Mouse (Mus musculus) midbrain, embryonic 14.5 days (tissue): ENCODE measurements at regions not wholly inside any gene's neighbourhood (a gene's known extent, or its start where the extent isn't known, plus 50 kb on each side); places are given as distances from the start of the nearest gene placed in this dataset.
A peak's percentile ranks its signal among the peaks of the same experiment; 100 is the strongest.

Source experiments
- ATAC-seq: fragments of 200-750 bp; cut with Nextera tagmentation; 2 replicates; pipeline ENCODE4 v1.8.0; 2017; ENCODE audit warnings: moderate number of reproducible peaks, moderate library complexity; ENCODE audit not compliant: low FRiP score, low TSS enrichment
- DNase-seq: peaks from one replicate; pipeline ENCODE4 v3.0.0-alpha.2; 2015
- H3K27ac ChIP-seq: fragments of 300-500 bp; sonication (generic); replicated peaks from 2 replicates; pipeline ENCODE4 v1.5.1; 2014; ENCODE audit warnings: mild to moderate bottlenecking, low read depth, low read length, moderate library complexity
- H3K27me3 ChIP-seq: fragments of 300-500 bp; sonication (generic); 2 replicates; pipeline ENCODE4 v1.6.1; 2014; ENCODE audit warnings: low read length, control low read depth, mixed read lengths; ENCODE audit not compliant: control insufficient read depth, insufficient read depth
- H3K36me3 ChIP-seq: fragments of 300-500 bp; sonication (generic); 2 replicates; pipeline ENCODE4 v1.6.1; 2014; ENCODE audit warnings: low read length, control low read depth; ENCODE audit not compliant: control insufficient read depth, insufficient read depth
- H3K4me1 ChIP-seq: fragments of 300-500 bp; sonication (generic); 2 replicates; pipeline ENCODE4 v1.6.1; 2014; ENCODE audit warnings: mild to moderate bottlenecking, antibody characterized with exemption, low read length, control low read depth; ENCODE audit not compliant: control insufficient read depth, insufficient read depth
- H3K4me2 ChIP-seq: fragments of 300-500 bp; sonication (generic); 2 replicates; pipeline ENCODE4 v1.6.1; 2014; ENCODE audit warnings: mild to moderate bottlenecking, low read length, moderate library complexity
- H3K4me3 ChIP-seq: fragments of 300-500 bp; sonication (generic); replicated peaks from 2 replicates; pipeline ENCODE4 v1.5.1; 2014; ENCODE audit warnings: low read depth, low read length
- H3K9ac ChIP-seq: fragments of 300-500 bp; sonication (generic); replicated peaks from 2 replicates; pipeline ENCODE4 v1.6.1; 2014; ENCODE audit warnings: mild to moderate bottlenecking, low read length, moderate library complexity
- H3K9me3 ChIP-seq: fragments of 300-500 bp; sonication (generic); 2 replicates; pipeline ENCODE4 v1.6.1; 2016; ENCODE audit warnings: low read length, control low read depth, mixed read lengths; ENCODE audit not compliant: control insufficient read depth
- WGBS: fragments of 180-500 bp; shearing (Covaris S2); extraction: QIAGEN DNeasy Blood & Tissue Kit; methylation state at CpG from one replicate; pipeline ENCODE4 v1.1.7; 2014; 5-methylcytosine and 5-hydroxymethylcytosine counted together

- Histone ChIP-seq H3K4me1 (no peaks in the 10 kb centered on the region), H3K27me3 (no peaks in the 10 kb centered on the region), H3K27ac (no peak overlapping the region), H3K9me3 (no peaks in the 10 kb centered on the region), H3K9ac (no peak overlapping the region), H3K4me3 (no peak overlapping the region), H3K4me2 (no peak overlapping the region), H3K36me3 (no peaks in the 10 kb centered on the region)
- 95% methylated on average over 1 of the region's 1 CpGs for WGBS
- no peak for DNase-seq
- no peak for ATAC-seq
These were observed 2630.6 kb upstream of the Gm7489 start for GRCm38 (mm10) chr15:51254143-51254542.

- Histone ChIP-seq H3K36me3 (no peaks in the 10 kb centered on the region), H3K9me3 (no peaks in the 10 kb centered on the region), H3K4me1 (no peaks in the 10 kb centered on the region), H3K4me3 (no peak overlapping the region), H3K27me3 (no peaks in the 10 kb centered on the region), H3K4me2 (no peak overlapping the region), H3K9ac (no peak overlapping the region), H3K27ac (no peak overlapping the region)
- no peak for DNase-seq
- ATAC-seq = no peak
These were observed 2629.5 kb upstream of the Gm7489 start for GRCm38 (mm10) chr15:51255203-51255615.

- H3K4me1 ChIP-seq = no peaks in the 10 kb centered on the region
- 82% methylated on average over 3 of the region's 3 CpGs for WGBS
- no peaks in the 10 kb centered on the region for H3K36me3 ChIP-seq
- ATAC-seq (no peak), DNase-seq (no peak)
- no peaks in the 10 kb centered on the region for H3K9me3 ChIP-seq
- H3K4me3 ChIP-seq = no peak overlapping the region
- H3K4me2 ChIP-seq = no peak overlapping the region
- no peaks in the 10 kb centered on the region for H3K27me3 ChIP-seq
- no peak overlapping the region for H3K9ac ChIP-seq
- no peak overlapping the region for H3K27ac ChIP-seq
These were observed 2628.0 kb upstream of the Gm7489 start for GRCm38 (mm10) chr15:51256681-51257080.

GRCm38 (mm10) chr15:51264599-51265163 is 2620.0 kb upstream of the Gm7489 start:
- Histone ChIP-seq H3K4me2 (no peak overlapping the region), H3K9ac (no peak overlapping the region), H3K4me3 (no peak overlapping the region), H3K27me3 (no peaks in the 10 kb centered on the region), H3K27ac (no peak overlapping the region), H3K9me3 (no peaks in the 10 kb centered on the region), H3K36me3 (no peaks in the 10 kb centered on the region), H3K4me1 (no peaks in the 10 kb centered on the region)
- ATAC-seq (no peak), DNase-seq (no peak)
- WGBS = 78% methylated on average over 5 of the region's 5 CpGs

GRCm38 (mm10) chr15:51265971-51266370 is 2618.7 kb upstream of the Gm7489 start:
- H3K4me3 ChIP-seq = no peak overlapping the region
- H3K27me3 ChIP-seq = no peaks in the 10 kb centered on the region
- DNase-seq = no peak
- no peak overlapping the region for H3K27ac ChIP-seq
- no peak overlapping the region for H3K4me2 ChIP-seq
- no peaks in the 10 kb centered on the region for H3K4me1 ChIP-seq
- ATAC-seq = no peak
- H3K9me3 ChIP-seq = no peaks in the 10 kb centered on the region
- no peaks in the 10 kb centered on the region for H3K36me3 ChIP-seq
- 56% methylated on average over 1 of the region's 1 CpGs for WGBS
- H3K9ac ChIP-seq = no peak overlapping the region

- ATAC-seq (no peak), DNase-seq (no peak)
- WGBS = 93% methylated on average over 9 of the region's 9 CpGs
- Histone ChIP-seq H3K27me3 (no peaks in the 10 kb centered on the region), H3K4me2 (no peak overlapping the region), H3K4me1 (no peaks in the 10 kb centered on the region), H3K27ac (no peak overlapping the region), H3K9ac (no peak overlapping the region), H3K36me3 (no peaks in the 10 kb centered on the region), H3K9me3 (no peaks in the 10 kb centered on the region), H3K4me3 (no peak overlapping the region)
These were observed 2612.9 kb upstream of the Gm7489 start for GRCm38 (mm10) chr15:51271632-51272312.

GRCm38 (mm10) chr15:51285334-51285733 is 2599.4 kb upstream of the Gm7489 start:
- Histone ChIP-seq H3K4me3 (no peak overlapping the region), H3K4me2 (no peak overlapping the region), H3K9me3 (no peaks in the 10 kb centered on the region), H3K36me3 (no peaks in the 10 kb centered on the region), H3K9ac (no peak overlapping the region), H3K4me1 (0 out of 2 replicates have a peak, but pooled peaks cover 5% of the 10 kb centered on the region), H3K27ac (no peak overlapping the region), H3K27me3 (no peaks in the 10 kb centered on the region)
- DNase-seq (no peak), ATAC-seq (no peak)
- WGBS = 83% methylated on average over 2 of the region's 2 CpGs

GRCm38 (mm10) chr15:51286352-51286751 is 2598.4 kb upstream of the Gm7489 start:
- no peak overlapping the region for H3K27ac ChIP-seq
- 86% methylated on average over 3 of the region's 3 CpGs for WGBS
- DNase-seq = no peak
- H3K36me3 ChIP-seq = no peaks in the 10 kb centered on the region
- no peaks in the 10 kb centered on the region for H3K9me3 ChIP-seq
- no peak overlapping the region for H3K4me2 ChIP-seq
- H3K9ac ChIP-seq = no peak overlapping the region
- H3K4me1 ChIP-seq = 0 out of 2 replicates have a peak, but pooled peaks cover 5% of the 10 kb centered on the region
- no peak for ATAC-seq
- no peak overlapping the region for H3K4me3 ChIP-seq
- H3K27me3 ChIP-seq = no peaks in the 10 kb centered on the region

GRCm38 (mm10) chr15:51288911-51289432 is 2595.7 kb upstream of the Gm7489 start:
- 10% methylated on average over 9 of the region's 9 CpGs for WGBS
- H3K9ac ChIP-seq = peak overlapping the region; percentile 24; the same call in 1 of the 2 replicates
- no peak overlapping the region for H3K27ac ChIP-seq
- H3K36me3 ChIP-seq = no peaks in the 10 kb centered on the region
- no peak; the same call in 1 of the 2 replicates for ATAC-seq
- peak overlapping the region; percentile 7; the same call in 1 of the 2 replicates for H3K4me3 ChIP-seq
- peak; percentile 64 for DNase-seq
- 0 out of 2 replicates have a peak, but pooled peaks cover 5% of the 10 kb centered on the region for H3K4me1 ChIP-seq
- H3K4me2 ChIP-seq = peak overlapping the region; percentile 44
- H3K9me3 ChIP-seq = no peaks in the 10 kb centered on the region
- no peaks in the 10 kb centered on the region for H3K27me3 ChIP-seq
